Mouse (Mus musculus): ENCODE measurements around the gene Rapsn.

GRCm38 (mm10) chr2:91027391-91028214 is 7.8 kb upstream of the Rapsn start:
- TF ChIP-seq CTCF (IDR thresholded peaks at IDR 0.05; ENCODE audit: extremely low read depth, insufficient read depth, low read length) (no peak), POLR2A (IDR thresholded peaks at IDR 0.05; ENCODE audit: extremely low read depth, insufficient read depth, low read length) (no peak)
